In the genomic region with DNA sequence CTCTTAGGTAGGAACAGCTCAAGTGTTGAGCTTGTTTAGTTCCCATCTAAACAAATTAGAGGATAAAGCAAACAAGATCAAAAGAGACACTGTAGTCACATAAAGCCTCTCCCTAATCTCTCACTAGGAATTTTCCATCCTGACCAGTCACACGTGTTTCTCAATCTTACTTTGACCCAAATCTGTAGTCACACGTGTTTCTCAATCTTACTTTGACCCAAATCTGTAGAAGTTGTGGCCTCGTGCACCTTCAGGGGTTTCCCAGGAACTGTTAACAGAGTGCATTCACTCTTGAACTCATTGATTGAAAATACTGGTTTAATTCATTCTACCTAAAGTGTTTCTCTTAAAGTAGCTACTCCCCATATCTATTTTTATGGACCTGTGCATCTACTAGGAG, we compare ENCODE assay signal across 32 mouse cellular contexts. TPM values are rescaled to one million over a fixed set of nuclear protein-coding genes. Genes with fewer than 3 reads are reported as not detected.
"Had no signal": no experiment of that assay in that cellular context is flagged by ENCODE, and none has a peak within 500 bp of the region (broad histone marks: within the 10 kb centered on the region; RNA-seq: fewer than 3 reads in every experiment).

No protein-coding gene starts in this region.

RNA-seq across cellular contexts. Expression of gene Gm10553, which starts 26.9 kb away (rescaled TPM):
- total RNA-seq: common myeloid progenitor, adult 5-6 weeks; forebrain, postnatal 0 days; gastrocnemius, adult 18-20 months; gastrocnemius, adult 2 months; gastrocnemius, adult 8-10 months; gastrocnemius, postnatal 10 days; gastrocnemius, postnatal 14 days; gastrocnemius, postnatal 25 days; gastrocnemius, postnatal 36 days; gastrocnemius, postnatal 4 days; granulocyte monocyte progenitor cell, adult 5-6 weeks; heart, adult 18-20 months; heart, adult 2 months; heart, adult 8-10 months had no signal
- polyA plus RNA-seq: cortical plate, adult 2 months; embryonic facial prominence, embryonic 10.5 days; embryonic facial prominence, embryonic 11.5 days; embryonic facial prominence, embryonic 12.5 days; embryonic facial prominence, embryonic 13.5 days; embryonic facial prominence, embryonic 14.5 days; embryonic facial prominence, embryonic 15.5 days; erythroblast, embryonic 14.5 days; forebrain, embryonic 10.5 days; forebrain, embryonic 11.5 days; forebrain, embryonic 12.5 days; forebrain, embryonic 13.5 days; forebrain, embryonic 14.5 days; forebrain, embryonic 15.5 days; forebrain, embryonic 16.5 days; forebrain, postnatal 0 days; frontal cortex, adult 2 months; gonadal fat pad, adult 2 months; heart, adult 2 months; heart, embryonic 10.5 days had no signal

RNA-seq across cellular contexts. Expression of gene A530032D15Rik, which starts 36.6 kb away (rescaled TPM):
- total RNA-seq: forebrain, postnatal 0 days; gastrocnemius, adult 2 months; gastrocnemius, postnatal 10 days; gastrocnemius, postnatal 14 days; gastrocnemius, postnatal 25 days; gastrocnemius, postnatal 36 days; gastrocnemius, postnatal 4 days had no signal
- polyA plus RNA-seq: cortical plate, adult 2 months; embryonic facial prominence, embryonic 10.5 days; embryonic facial prominence, embryonic 11.5 days; embryonic facial prominence, embryonic 12.5 days; embryonic facial prominence, embryonic 13.5 days; embryonic facial prominence, embryonic 14.5 days; embryonic facial prominence, embryonic 15.5 days; erythroblast, embryonic 14.5 days; forebrain, embryonic 10.5 days; forebrain, embryonic 11.5 days; forebrain, embryonic 12.5 days; forebrain, embryonic 13.5 days; forebrain, embryonic 14.5 days; forebrain, embryonic 15.5 days; forebrain, embryonic 16.5 days; forebrain, postnatal 0 days; frontal cortex, adult 2 months; gonadal fat pad, adult 2 months; heart, adult 2 months; heart, embryonic 10.5 days had no signal
